Mouse (Mus musculus): ENCODE data around the gene Kctd5.

- TF ChIP-seq CTCF (IDR thresholded peaks at IDR 0.05; ENCODE audit: low read depth) (no peak), EP300 (optimal IDR thresholded peaks at IDR 0.05) (no peak)
These were observed 68.2 kb downstream of the Kctd5 start for GRCm38 (mm10) chr17:24005049-24005448.
